ENCODE assay signal across 13 mouse cellular contexts in genomic region chr16:96161336-96161735, GRCm38 (mm10). TPM values are rescaled to one million over a fixed set of nuclear protein-coding genes. Genes with fewer than 3 reads are reported as not detected.
"Had no signal": no experiment of that assay in that cellular context is flagged by ENCODE, and none has a peak within 500 bp of the region (broad histone marks: within the 10 kb centered on the region; RNA-seq: fewer than 3 reads in every experiment).

No protein-coding gene starts in this region.

- DNase-seq: kidney, postnatal 10 days; lung, embryonic 14.5 days; lung, postnatal 10 days; thymus, postnatal 36 days had no signal

- H3K36me3 ChIP-seq: midbrain, embryonic 15.5 days; neural tube, embryonic 12.5 days; stomach, embryonic 15.5 days had no signal

- H3K27me3 ChIP-seq: limb, embryonic 15.5 days; midbrain, embryonic 15.5 days; neural tube, embryonic 12.5 days; stomach, embryonic 15.5 days had no signal

- H3K27ac ChIP-seq: left cerebral cortex, adult 2 months; limb, embryonic 15.5 days; liver, embryonic 12.5 days; macrophage; midbrain, embryonic 15.5 days; neural tube, embryonic 12.5 days; stomach, embryonic 15.5 days had no signal

- H3K9me3 ChIP-seq: limb, embryonic 15.5 days; liver, embryonic 12.5 days; midbrain, embryonic 15.5 days; neural tube, embryonic 12.5 days; stomach, embryonic 15.5 days had no signal

- H3K4me3 ChIP-seq: left cerebral cortex, adult 2 months; limb, embryonic 15.5 days; liver, embryonic 12.5 days; midbrain, embryonic 15.5 days; neural tube, embryonic 12.5 days; stomach, embryonic 15.5 days had no signal

RNA-seq across cellular contexts. Expression of gene Lca5l, which starts 30.7 kb away (rescaled TPM):
- total RNA-seq: monocyte, adult 5-6 weeks; neutrophil, adult 5-6 weeks had no signal
- polyA plus RNA-seq: macrophage had no signal

RNA-seq across cellular contexts. Expression of gene Sh3bgr, which starts 38.9 kb away (rescaled TPM):
- total RNA-seq: monocyte, adult 5-6 weeks; neutrophil, adult 5-6 weeks had no signal
- polyA plus RNA-seq: macrophage had no signal
